Mouse (Mus musculus): ENCODE measurements at regions not wholly inside any gene's neighbourhood (a gene's known extent, or its start where the extent isn't known, plus 50 kb on each side); places are given as distances from the start of the nearest gene placed in this dataset.

DNA sequence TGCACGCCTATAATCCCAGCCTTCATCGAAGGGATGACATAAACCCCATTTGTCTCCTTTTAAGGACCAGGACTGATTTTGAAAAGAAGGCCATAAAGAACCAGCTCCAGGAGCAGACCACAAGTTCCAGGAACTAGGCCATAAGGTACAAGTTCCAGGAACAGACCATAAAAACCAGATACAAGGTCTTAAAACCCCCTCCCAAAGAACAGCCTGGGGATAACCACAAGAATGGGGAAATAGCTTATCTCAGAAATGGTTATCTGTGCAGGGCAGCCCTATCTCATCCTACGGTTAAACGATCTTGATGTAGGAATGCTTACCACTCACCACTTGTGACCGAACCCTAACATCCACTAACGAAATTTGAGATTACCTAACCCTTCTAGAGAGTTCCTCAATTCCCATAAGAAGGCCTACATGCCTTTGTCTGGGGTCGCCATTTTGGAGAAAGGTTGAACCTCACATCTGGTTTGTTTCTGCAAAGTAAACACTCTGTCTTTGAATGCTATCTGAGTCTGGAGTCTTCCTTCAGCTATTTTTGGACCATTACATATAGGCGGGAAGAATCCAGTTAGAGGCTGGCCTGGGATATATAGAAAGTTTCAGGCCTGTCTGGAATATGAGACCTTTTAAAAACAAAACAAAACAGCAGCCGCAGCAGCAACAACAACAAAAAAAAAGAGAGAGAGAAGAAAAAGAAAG, 103.5 kb upstream of the Fut8 start:
- TF ChIP-seq POLR2A (IDR thresholded peaks at IDR 0.05; ENCODE audit: low read depth, low read length) = no peak
- no peak for TF ChIP-seq CTCF (IDR thresholded peaks at IDR 0.05; ENCODE audit: borderline replicate concordance, insufficient read depth, low read length)
